Mouse (Mus musculus): ENCODE measurements around the gene Ddx41. TPM values are rescaled to one million over a fixed set of nuclear protein-coding genes. Genes with fewer than 3 reads are reported as not detected.
A peak's percentile ranks its signal among the peaks of the same experiment; 100 is the strongest.
"Not testable (repeated sequence)": the region's sequence is repeated elsewhere in the genome, so short reads cannot be mapped to it uniquely, and the experiment has no call there.

Ddx41 gene
- polyA plus RNA-seq, 1 experiment, result 52.0 TPM

DNA sequence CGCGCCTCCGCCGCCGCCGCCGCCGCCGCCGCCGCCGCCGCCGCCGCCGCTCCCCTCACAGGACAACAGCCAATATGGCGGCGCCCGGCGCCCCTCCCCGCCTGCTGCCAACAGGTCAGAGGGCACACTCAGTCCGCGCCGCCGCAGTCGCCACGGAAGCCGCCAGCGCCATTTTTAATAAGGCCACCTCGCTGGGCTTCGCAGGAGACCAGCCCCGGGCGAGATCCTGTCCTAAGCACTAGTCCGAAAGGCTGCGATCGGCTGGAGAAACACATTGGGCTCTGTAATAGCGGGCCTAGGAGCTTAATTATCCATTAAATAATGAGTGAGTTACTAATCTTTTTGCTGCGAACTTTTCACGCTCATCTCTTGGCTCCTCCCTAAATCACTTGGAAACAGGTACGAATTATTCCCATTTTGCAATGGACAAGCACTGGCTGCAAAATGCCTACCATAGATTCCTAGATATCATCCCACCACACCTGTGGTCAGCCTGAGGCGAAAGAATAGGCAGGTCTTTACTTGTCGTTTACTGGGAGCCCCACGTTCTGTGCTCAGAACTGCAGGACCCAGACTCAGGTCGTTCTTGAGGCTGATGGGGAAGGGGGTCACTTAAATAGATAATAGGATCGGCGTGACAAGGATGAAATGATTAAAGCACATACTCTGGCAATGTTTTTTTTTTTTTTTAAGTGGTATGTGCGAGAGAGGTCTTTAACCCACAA is 34.7 kb upstream of the Ddx41 start, which contains the start of gene Fam193b:
Fam193b (minus strand) TSS at position 94 of the 725 bp plus-strand sequence.
- Histone ChIP-seq H3K4me3 (ENCODE audit: control insufficient read depth, low read depth, low read length) (peak within 1 kb of the TSS; percentile 94), H3K27ac (ENCODE audit: control insufficient read depth, insufficient read depth, low read depth, low read length) (peak within 1 kb of the TSS; percentile 14), H3K36me3 (ENCODE audit: control insufficient read depth, insufficient read depth, low read length) (no peaks in the 10 kb centered on the region), H3K4me1 (ENCODE audit: control insufficient read depth, insufficient read depth, low read length) (peaks cover 8% of the 10 kb centered on the region), H3K27me3 (ENCODE audit: control insufficient read depth, insufficient read depth, low read length) (no peaks in the 10 kb centered on the region)
- TF ChIP-seq POLR2A (IDR thresholded peaks at IDR 0.05; ENCODE audit: control insufficient read depth, low read depth, low read length) (0 out of 2 replicates have a peak, but pooled peaks have one; percentile 30), CTCF (IDR thresholded peaks at IDR 0.05; ENCODE audit: control insufficient read depth, insufficient read depth, insufficient replicate concordance, low read depth, low read length) (no peak)

DNA sequence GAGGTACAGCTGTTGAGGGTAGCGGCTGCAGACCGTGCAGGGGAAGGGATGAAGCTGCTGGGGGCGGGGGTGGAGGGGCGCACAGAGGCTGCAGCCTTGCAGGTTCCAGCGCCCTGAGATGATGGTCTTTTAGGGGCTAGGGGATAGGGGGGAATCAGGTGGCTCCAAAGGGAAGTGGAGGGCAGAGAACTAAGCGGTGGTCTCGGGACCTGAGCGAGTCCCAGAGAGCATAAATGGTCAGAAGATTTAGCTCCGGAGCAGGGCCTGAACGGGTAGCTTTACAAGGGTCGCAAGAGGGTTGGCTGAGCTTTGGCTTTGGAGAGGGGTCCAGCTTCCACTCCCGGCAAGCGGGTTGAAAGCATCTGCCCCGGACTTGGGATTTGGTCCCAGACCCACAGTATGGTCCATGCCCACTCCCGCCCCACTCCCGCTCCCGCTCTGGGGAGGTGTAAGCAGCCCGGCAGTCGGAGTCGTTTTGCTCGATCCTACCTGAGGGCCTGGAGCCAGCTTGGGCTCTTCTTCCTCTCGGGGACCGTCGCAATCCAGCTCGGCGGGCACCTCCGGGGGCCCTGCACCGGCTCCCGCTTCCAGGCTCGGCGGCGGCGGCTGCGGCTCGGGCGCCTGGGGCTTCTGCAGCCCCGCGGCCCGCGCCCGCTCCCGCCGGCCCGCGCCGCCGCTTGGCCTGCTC is 34.0 kb upstream of the Ddx41 start:
- TF ChIP-seq POLR2A (IDR thresholded peaks at IDR 0.05; ENCODE audit: control insufficient read depth, low read depth, low read length), result no peak; the same call in 1 of the 2 replicates
- no peak for TF ChIP-seq CTCF (IDR thresholded peaks at IDR 0.05; ENCODE audit: control insufficient read depth, insufficient read depth, insufficient replicate concordance, low read depth, low read length)
- peak overlapping the region; percentile 5 for H3K27ac ChIP-seq (ENCODE audit: control insufficient read depth, insufficient read depth, low read depth, low read length)
- peak overlapping the region; percentile 94 for H3K4me3 ChIP-seq (ENCODE audit: control insufficient read depth, low read depth, low read length)
- peaks cover 8% of the 10 kb centered on the region for H3K4me1 ChIP-seq (ENCODE audit: control insufficient read depth, insufficient read depth, low read length)
- H3K27me3 ChIP-seq (ENCODE audit: control insufficient read depth, insufficient read depth, low read length), result no peaks in the 10 kb centered on the region
- no peaks in the 10 kb centered on the region for H3K36me3 ChIP-seq (ENCODE audit: control insufficient read depth, insufficient read depth, low read length)

GRCm38 (mm10) chr13:55569726-55570285 is 33.3 kb upstream of the Ddx41 start:
- peak overlapping the region; percentile 94 for H3K4me3 ChIP-seq (ENCODE audit: control insufficient read depth, low read depth, low read length)
- no peak for TF ChIP-seq POLR2A (IDR thresholded peaks at IDR 0.05; ENCODE audit: control insufficient read depth, low read depth, low read length)
- TF ChIP-seq CTCF (IDR thresholded peaks at IDR 0.05; ENCODE audit: control insufficient read depth, insufficient read depth, insufficient replicate concordance, low read depth, low read length), result no peak
- H3K36me3 ChIP-seq (ENCODE audit: control insufficient read depth, insufficient read depth, low read length), result no peaks in the 10 kb centered on the region
- H3K27ac ChIP-seq (ENCODE audit: control insufficient read depth, insufficient read depth, low read depth, low read length), result no peak overlapping the region
- H3K4me1 ChIP-seq (ENCODE audit: control insufficient read depth, insufficient read depth, low read length), result peaks cover 8% of the 10 kb centered on the region
- no peaks in the 10 kb centered on the region for H3K27me3 ChIP-seq (ENCODE audit: control insufficient read depth, insufficient read depth, low read length)

DNA sequence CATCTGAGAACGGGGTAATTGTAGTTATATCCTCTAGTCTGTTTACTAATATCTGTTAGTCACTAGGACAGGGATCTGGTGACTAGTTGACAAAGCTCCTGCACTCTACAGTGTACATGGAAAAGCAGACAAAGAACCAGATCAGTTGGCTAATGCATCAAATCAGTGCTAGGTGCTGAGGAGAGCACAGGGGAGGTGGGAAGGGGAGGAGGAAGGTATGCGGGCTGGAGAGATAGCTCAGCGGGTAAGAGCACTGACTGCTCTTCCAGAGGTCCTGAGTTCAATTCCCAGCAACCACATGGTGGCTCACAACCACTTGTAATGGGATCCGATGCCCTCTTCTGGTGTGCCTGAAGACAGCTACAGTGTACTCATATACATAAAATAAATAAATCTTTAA is 32.1 kb upstream of the Ddx41 start:
- H3K4me3 ChIP-seq (ENCODE audit: control insufficient read depth, low read depth, low read length); H3K36me3 ChIP-seq (ENCODE audit: control insufficient read depth, insufficient read depth, low read length); H3K27me3 ChIP-seq (ENCODE audit: control insufficient read depth, insufficient read depth, low read length); H3K27ac ChIP-seq (ENCODE audit: control insufficient read depth, insufficient read depth, low read depth, low read length); H3K4me1 ChIP-seq (ENCODE audit: control insufficient read depth, insufficient read depth, low read length): not testable (repeated sequence)

DNA sequence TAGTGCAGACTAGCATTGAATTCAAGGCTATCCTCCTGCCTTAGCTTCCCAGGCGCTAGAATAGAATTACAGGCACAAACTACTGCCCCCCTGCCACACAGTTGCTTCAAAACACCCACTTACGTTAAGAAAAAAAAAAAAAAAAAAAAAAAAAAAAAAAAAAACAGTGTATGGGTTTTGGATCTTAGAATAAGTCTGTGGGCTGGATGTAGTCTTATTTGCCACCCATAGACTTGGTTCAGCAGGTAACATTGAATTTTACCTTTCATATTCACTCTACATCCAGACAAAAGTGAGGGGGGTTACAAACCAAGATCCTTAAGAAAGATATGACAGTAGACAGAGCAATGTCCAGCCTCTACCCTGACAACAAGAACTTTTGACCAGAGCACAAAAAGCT is 31.5 kb upstream of the Ddx41 start:
- H3K27ac ChIP-seq (ENCODE audit: control insufficient read depth, insufficient read depth, low read depth, low read length), result no peak overlapping the region
- H3K27me3 ChIP-seq (ENCODE audit: control insufficient read depth, insufficient read depth, low read length), result no peaks in the 10 kb centered on the region
- no peaks in the 10 kb centered on the region for H3K36me3 ChIP-seq (ENCODE audit: control insufficient read depth, insufficient read depth, low read length)
- H3K4me1 ChIP-seq (ENCODE audit: control insufficient read depth, insufficient read depth, low read length), result peaks cover 8% of the 10 kb centered on the region
- TF ChIP-seq CTCF (IDR thresholded peaks at IDR 0.05; ENCODE audit: control insufficient read depth, insufficient read depth, insufficient replicate concordance, low read depth, low read length) (no peak), POLR2A (IDR thresholded peaks at IDR 0.05; ENCODE audit: control insufficient read depth, low read depth, low read length) (no peak)
- H3K4me3 ChIP-seq (ENCODE audit: control insufficient read depth, low read depth, low read length), result no peak overlapping the region

- TF ChIP-seq POLR2A (IDR thresholded peaks at IDR 0.05; ENCODE audit: control insufficient read depth, low read depth, low read length) (no peak), CTCF (IDR thresholded peaks at IDR 0.05; ENCODE audit: control insufficient read depth, insufficient read depth, insufficient replicate concordance, low read depth, low read length) (no peak)
- H3K36me3 ChIP-seq (ENCODE audit: control insufficient read depth, insufficient read depth, low read length), result no peaks in the 10 kb centered on the region
- peaks cover 8% of the 10 kb centered on the region for H3K4me1 ChIP-seq (ENCODE audit: control insufficient read depth, insufficient read depth, low read length)
- H3K4me3 ChIP-seq (ENCODE audit: control insufficient read depth, low read depth, low read length), result no peak overlapping the region
- no peak overlapping the region for H3K27ac ChIP-seq (ENCODE audit: control insufficient read depth, insufficient read depth, low read depth, low read length)
- no peaks in the 10 kb centered on the region for H3K27me3 ChIP-seq (ENCODE audit: control insufficient read depth, insufficient read depth, low read length)
Observed at GRCm38 (mm10) chr13:55567001-55567400, 30.5 kb upstream of the Ddx41 start.

GRCm38 (mm10) chr13:55563266-55563879 is 26.9 kb upstream of the Ddx41 start:
- H3K36me3 ChIP-seq (ENCODE audit: control insufficient read depth, insufficient read depth, low read length), result no peaks in the 10 kb centered on the region
- H3K4me1 ChIP-seq (ENCODE audit: control insufficient read depth, insufficient read depth, low read length), result no peaks in the 10 kb centered on the region
- no peaks in the 10 kb centered on the region for H3K27me3 ChIP-seq (ENCODE audit: control insufficient read depth, insufficient read depth, low read length)
- H3K27ac ChIP-seq (ENCODE audit: control insufficient read depth, insufficient read depth, low read depth, low read length), result no peak overlapping the region
- no peak overlapping the region for H3K4me3 ChIP-seq (ENCODE audit: control insufficient read depth, low read depth, low read length)
- TF ChIP-seq POLR2A (IDR thresholded peaks at IDR 0.05; ENCODE audit: control insufficient read depth, low read depth, low read length) (no peak), CTCF (IDR thresholded peaks at IDR 0.05; ENCODE audit: control insufficient read depth, insufficient read depth, insufficient replicate concordance, low read depth, low read length) (no peak)

Measured in testis, adult 2 months (tissue).